Mouse (Mus musculus) mouse embryonic stem cell (cell line): ENCODE measurements around the gene Reps2.

Experiments
- in situ Hi-C, 2 experiments: fragments of 300-500 bp; cut with MboI; formaldehyde crosslinking; loops; 1 replicate in 1 of 2; 3 replicates in 1 of 2; pipeline ENCODE4 v1.14.3; 2019 to 2020; ENCODE audit warnings: low sequenced_read_pairs in 2 of 2, low pct_unique_long_range_greater_than_20kb in 1 of 2, mixed read lengths in 1 of 2; ENCODE audit not compliant: unreplicated experiment in 1 of 2

Reps2 gene

DNA sequence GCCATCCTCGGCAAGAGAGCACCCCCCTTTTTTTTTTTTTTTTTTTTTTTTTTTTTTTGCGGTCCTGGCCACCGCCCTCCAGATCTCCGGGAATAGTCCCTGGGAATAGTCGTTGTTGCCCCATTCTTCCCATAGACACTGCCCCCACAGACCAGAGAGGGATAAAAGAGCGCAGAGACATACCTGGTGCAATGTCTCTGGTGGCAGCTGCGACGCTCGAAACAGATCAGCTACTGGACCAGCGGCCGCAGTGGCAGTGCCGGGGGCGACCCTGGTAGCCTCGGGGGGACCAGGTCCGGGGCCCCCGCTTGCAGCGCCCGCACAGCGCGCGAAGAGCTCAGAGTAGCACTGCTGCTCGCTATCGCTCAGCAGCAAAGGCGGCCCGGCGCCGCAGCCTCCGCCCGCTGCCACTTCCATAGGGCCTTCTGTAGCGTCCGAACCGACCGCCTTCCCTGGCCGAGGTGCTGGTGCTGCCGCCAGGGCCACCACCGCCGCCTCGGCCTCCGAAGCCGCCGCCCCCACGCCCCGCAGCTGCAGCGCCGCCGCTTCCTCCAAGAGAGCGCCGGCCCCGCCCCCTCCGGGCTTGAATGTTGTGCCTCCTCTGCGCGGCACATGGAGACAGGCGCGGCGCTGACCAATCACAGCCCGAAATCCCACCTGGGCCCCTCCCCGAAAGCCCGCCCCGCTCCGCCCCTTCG is at the start of gene Reps2:
Reps2 (minus strand) TSS at position 559 of the 698 bp plus-strand sequence.
- in situ Hi-C loops, result no loop called here

DNA sequence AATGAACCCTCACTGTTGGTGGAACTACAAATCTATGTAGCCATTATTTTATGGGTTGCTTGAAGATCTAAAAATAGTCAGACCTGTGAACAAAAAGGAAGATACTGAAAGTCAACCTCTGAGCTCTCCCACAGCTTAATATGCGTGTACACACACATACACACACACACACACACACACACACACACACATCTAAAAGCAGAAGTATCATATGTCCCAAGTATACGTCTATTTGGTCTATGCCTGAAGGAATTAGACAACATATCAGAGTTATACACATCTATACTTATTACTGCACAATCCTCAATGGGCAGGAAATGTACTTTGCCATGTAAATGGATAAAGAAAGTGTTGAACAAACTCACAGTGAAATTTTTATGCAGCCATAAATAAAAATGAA is 47.8 kb upstream of the Reps2 start:
- in situ Hi-C loops, result no loop called here

DNA sequence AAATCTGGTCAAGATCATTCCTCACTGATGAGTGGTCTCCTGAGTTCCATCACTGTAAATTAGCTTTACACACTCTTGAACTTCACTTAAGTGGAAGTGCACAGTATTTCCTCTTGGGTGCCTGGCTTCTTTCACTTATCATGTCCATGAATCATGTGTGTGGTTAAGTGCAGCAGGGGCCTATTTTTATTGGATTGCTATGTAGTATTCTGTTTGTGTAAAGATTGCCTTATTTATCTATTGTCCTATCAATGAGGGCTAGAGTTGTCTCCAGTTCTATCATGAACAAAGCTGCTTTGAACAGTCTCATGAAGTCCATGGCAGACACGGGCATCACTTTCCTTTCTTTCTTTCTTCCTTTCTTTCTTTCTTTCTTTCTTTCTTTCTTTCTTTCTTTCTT is 41.9 kb upstream of the Reps2 start:
- in situ Hi-C loops, result no loop called here

DNA sequence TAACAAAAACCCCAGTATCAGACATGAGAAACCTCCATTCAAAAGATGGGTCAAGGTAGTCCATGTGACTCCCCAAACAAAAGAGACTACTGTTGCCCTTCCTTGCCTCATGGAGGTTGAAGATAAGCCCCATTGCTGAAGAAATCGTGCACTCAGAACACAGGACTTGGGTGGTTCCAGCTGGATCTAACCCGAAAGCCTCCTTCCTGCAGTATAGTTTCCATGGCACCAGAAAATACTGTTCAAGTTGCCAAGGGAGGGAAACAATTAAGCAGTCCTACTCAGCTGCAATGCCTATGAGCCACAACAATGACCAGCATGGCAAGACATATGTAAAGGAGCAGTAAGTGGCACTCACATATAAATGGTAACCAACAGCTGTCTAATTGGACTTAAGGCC is 36.1 kb upstream of the Reps2 start:
- in situ Hi-C loops, result no loop called here

DNA sequence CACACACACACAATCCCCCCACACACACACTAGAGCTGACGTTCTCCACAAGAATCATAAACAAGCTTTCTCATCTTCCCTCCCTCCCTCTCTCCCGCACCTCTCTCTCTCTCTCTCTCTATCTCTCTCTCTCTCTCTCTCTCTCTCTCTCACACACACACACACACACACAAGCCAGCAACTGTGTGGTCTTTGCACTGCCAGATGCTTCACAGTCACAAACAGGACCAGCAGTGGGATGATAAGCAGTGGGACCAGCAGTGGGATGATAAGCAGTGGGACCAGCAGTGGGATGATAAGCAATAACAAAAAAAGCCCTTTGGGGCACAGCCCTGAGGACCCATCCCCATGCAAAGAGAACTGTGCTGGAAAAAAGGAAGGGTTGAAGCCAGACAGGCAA is 35.4 kb upstream of the Reps2 start:
- in situ Hi-C loops, result no loop called here

DNA sequence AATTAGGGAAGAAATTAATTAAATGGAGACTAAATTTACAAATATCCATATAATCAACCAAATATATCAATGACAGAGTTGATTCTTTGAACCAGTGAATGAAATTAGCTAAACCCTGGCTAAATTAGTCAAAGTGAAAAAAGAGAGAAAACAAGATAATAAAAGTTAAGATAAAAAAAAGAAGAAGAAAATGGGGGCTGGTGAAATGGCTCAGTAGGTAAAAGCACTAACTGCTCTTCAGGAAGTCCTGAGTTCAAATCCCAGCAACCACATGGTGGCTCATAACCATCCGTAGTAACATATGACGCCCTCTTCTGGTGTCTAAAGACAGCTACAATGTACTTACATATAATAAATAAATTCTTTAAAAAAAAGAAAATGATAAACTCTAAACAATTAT is 22.7 kb upstream of the Reps2 start:
- in situ Hi-C loops, result no loop called here

DNA sequence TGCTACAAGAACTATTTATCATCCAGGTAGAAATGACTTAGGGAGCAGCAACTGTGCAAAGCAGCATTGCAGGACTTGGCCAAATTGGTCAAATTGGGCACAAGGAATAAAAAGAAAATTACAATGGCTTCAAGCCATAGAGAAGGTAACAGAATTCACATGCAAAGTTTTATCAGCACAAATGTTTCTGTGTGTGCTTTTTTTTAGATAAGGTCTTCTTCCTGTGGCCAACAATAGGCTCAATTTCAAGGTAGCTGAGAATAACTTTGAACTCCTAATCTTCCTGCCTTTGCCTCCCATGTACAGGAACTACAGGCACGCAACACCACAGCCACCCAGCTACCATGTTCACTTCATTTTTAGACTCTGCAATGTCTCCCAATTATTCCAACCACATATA is 16.7 kb upstream of the Reps2 start:
- in situ Hi-C loops, result no loop called here

DNA sequence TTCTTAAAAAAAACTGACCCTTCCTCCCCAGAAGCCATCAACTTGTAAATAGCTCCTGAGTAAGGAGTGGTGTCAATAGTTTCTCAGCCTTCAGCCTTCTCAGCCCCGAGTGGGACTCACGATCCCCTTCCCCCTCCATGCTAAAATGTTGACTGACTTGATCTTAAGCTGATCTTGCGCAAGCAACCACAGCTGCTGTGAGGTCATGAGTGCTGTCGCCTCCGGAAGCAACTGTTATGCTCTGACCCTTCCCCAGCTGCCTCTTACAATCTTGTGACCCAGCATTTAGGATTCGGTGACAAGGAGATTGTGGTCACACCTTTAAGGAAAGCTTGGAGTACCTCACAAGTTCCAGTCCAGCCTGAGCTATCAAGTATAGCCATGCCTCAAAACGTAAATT is 10.1 kb upstream of the Reps2 start:
- in situ Hi-C loops, result no loop called here

DNA sequence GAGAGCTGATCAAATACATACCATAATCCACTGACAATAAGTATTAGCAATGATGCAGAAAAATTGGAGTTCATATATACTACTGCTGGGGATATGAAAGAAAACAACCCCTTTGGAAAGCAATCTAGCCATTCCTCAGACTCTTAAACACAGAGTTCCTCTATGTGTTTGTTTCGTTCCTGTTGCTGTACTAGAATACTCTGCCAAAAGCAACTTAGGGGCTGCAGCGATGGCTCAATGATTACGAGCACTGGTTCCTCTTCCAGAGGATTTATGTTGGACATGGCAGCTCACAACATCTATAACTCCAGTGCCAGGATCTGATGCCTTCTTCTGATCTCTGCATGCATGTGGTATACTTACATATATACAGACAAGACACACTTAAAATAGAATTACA is 9.0 kb upstream of the Reps2 start:
- in situ Hi-C loops, result no loop called here

DNA sequence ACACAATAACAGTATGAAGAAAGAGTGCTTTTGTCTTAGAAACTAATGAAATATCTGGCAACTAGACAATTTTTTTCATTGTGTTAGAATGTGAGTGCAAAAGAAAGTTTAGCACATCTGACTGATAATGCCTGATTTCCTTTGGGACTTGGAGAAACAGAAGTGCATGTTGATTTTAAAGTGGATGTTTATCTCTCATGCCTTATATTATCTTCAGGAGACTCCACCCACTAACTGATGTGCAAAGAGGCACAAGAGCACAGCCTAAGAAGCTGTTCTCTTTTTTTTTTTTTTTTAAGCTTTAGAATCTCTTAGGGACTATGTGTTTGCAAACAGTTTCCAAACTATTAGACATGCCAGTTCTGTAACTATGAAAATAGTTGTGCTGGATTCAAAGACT is 7.7 kb upstream of the Reps2 start:
- in situ Hi-C loops, result no loop called here

DNA sequence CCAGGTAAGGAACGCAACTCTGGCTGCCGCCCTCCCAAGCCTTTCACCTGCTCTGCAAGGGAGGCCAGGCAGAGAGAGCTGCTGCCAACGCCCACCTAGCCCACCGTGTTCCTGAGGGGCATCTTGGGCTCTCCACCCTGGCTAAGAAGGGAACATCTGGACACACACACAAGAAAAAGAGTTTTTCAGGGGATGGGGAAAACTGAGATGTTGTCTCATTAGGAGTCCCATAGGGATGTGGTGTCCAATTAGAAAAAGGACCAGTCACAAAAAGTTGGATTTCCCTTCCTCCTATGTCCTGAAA is 292 bp upstream of the Reps2 start:
- in situ Hi-C loops, result no loop called here

DNA sequence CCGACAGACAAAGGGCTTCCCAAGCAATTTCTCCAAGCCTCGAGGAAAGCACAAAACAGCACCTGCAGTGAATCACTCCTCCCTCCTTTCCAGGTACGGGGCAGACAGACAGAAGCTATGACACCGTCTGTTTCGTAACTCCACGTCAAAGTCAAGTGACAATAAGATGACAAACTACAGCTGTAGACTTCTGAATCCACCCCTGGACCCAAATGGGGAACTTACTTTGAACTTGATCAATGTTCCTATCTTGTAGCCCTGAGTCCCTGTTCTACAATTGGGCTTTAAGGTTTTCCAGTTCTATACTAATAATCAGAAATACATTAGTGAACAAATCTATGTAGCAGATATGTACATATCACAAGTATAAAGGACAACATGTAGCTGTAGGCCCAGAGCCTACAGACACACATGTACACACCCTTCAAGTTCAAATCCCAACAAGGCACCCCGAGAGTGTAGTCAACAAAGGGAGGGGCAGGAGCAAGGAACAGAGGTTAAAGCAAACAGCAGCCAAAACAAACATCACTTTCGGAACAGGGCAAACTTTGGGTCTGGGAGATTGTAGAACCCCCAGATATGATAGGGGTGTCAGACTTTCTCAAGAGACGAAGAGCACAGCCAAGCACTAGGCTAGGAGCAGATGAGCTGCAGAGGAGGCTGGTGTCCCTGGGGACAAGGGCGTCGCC is 903 bp downstream of the Reps2 start:
- in situ Hi-C loops, result no loop called here

DNA sequence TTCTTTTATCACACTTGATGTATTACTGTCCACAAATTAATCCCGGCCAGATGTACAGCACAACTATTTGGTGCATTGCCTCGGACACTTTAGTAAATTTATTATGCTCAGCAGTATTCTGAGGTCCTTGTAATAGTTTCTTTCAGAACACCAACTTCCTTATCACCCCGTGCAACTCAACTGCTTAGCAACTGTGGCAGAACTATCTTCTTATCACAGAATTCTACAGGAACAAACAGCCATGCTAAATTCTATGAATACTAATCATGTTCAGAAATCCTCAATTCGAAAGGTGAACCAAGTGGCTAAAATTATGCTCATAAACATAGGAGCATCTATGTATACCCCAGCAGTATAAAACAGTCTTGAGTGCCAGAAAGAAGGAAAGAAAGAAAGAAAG is 1.7 kb downstream of the Reps2 start:
- in situ Hi-C loops, result no loop called here

DNA sequence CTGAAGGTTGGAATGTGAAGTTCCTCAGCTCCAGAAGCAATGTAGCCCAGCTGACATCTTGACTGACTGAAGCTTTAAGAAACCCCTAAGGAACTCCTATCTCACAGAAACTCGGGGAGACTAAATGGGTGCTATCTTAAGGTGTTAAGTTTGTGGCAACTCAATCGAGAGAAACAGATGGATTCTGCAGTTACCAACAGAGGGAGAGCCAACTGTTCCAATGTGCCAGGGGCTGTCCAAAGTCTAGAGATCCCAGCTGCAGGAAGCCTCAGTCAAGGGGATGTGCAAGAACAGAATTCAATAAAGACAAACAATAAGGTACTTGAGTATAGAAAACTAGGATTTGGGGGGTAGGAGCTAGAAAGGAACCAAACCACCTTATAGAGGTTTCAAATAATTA is 8.3 kb downstream of the Reps2 start:
- in situ Hi-C loops, result no loop called here

DNA sequence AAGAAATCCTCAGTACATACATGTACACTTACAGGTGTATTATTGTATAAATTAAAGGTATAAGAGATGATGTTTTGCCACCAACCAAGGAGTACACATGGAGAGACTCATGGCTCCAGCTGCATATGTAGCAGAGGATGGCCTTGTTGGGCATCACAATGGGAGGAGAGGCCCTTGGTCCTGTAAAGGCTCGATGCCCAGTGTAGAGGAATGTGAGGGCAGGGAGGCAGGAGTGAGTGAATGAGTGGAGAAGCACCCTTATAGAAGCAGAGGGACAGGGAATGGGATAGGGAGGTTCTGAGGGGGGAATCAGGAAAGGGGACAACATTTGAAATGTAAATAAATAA is 21.4 kb downstream of the Reps2 start:
- in situ Hi-C loops, result no loop called here

DNA sequence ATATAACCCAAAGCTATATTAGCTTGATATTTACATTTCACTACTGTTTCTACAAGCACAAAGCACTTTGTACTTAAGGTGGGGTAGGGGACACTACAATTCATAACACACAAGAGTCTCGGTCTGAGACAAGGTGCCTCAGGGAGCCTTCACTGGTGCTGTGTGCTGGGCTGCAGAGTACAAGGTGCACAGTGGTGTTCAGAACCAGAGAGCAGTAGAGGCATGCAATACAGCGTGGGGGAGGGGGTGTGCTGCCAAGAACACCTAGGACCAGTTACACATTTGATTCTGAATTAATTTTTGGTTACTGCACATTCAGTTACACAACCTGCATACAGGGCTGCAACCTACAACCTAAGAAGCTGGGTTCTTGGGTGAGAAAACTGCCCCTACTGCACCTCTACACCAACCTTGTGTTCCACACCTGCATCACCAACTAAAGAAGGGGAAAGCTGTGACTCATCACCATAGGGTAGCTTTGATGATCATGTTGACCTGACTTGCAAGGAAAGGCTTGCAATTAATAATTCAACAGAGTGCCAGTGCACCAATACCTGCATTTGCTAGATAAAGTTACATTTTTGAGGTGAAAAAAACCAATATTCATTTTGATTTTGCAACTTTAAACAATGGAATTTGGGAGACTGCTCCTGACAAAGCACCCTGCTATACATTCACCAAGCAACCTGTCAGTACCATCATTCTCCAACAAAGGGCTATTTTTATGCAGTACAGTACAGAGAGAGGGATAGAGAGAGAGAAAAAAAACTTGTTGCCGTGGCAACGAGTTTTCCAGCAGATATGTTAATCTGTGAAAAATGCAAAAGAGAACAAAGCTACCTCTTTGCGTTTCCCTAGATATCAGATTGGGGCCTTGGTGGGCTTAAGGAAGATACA is 22.0 kb downstream of the Reps2 start:
- in situ Hi-C loops, result no loop called here

DNA sequence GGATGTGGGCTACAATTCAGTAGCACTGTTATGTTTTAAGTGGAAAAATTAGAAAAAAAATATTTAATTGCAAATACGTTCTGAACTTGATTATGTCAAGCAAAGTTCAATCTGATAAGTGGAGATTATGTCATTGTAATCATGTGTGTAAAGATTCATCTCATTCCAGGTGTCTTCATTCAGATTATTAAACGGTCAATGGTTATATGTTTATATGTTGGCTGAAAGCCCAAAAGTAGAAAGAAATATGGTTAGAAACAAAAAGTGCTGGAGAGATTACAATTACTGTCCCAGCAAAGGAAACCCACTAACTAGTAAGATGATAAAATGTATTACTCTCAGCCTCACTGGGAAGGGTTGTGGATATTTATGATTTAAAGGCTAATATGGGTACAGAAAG is 23.7 kb downstream of the Reps2 start:
- in situ Hi-C loops, result no loop called here

DNA sequence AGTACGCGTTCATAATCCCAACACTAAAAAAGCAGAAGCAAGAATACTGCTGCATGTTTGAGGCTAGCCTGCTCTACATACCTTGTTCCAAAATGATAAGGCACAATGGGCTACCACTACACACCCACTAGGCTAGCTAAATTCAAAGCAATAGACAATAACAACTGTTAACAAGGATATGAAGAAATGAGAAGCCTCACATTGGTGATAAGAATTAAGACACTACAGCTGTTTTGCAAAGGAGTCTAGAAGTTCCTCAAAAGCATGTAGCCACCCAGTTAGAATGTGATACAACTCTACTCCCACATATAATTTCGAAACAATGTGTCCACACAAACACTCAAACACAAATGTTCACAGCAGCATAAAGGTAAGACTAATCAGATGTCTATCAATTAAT is 24.9 kb downstream of the Reps2 start:
- in situ Hi-C loops, result no loop called here

DNA sequence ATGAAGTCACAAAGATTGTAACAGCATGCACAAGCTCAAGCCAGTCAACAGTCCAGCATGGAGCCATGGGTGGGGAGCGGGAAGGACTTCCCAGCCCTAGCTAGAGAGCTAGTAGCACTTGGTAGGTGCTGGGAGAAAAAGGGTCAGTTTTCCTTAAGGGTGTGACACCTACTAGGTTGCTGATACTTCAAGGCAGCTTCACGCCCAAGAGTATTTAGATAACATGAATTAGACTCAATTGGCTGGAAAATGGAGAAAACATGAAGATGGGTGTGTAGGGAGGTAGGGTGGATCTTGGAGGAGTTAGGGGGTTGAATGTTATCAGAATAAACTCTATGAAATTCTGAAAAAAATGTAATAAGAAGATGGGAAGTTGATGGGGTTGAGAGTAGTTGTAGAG is 37.3 kb downstream of the Reps2 start:
- in situ Hi-C loops, result no loop called here

DNA sequence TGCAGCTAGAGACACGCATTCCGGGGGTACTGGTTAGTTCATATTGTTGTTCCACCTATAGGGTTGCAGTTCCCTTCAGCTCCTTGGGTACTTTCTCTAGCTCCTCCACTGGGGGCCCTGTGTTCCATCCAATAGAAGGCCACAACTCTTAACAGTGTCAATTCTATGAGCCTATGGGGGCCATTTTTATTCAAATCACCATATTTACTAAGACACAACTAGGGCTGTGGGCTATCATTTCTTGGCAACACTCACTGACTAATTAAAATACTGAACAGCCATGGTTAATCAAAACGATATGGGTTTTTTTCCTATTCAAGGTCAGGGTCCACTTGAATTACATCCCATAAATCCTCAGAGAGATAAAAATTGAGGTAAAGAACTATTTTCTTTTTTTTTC is 43.8 kb downstream of the Reps2 start:
- in situ Hi-C loops, result no loop called here
